Mouse (Mus musculus) embryonic facial prominence, embryonic 13.5 days (tissue): ENCODE measurements around the gene Kcnq4. TPM values are rescaled to one million over a fixed set of nuclear protein-coding genes. Genes with fewer than 3 reads are reported as not detected.

Experiments
- microRNA counts: library from miRNA; unstranded; fragments of <30 nt; microRNA quantifications from one replicate; lab custom pipeline; 2016
- microRNA-seq: library from miRNA; unstranded; fragments of <30 nt; microRNA quantifications from one replicate; pipeline ENCODE4, GENCODE M21; 2016
- polyA plus RNA-seq: library from polyadenylated mRNA; unstranded; fragments of >200 nt; fragmentation: Nextera tagmentation; extraction: Ambion mirVana; gene quantifications from 2 replicates; pipeline ENCODE4 v1.2.1, GENCODE M21; 2015

Gene Kcnq4
- polyA plus RNA-seq, 1 experiment from 2014 or later = 7.2 TPM

MicroRNAs encoded within 50 kb of the gene (microRNA counts, 519-probe panel; counts per million panel counts)
- 2,386 counts per million, percentile 58 among the panel's probes with 10 or more counts for microRNA mmu-miR-30e (lab: Ali Mortazavi, UCI)

Small RNA genes within 50 kb of the gene (microRNA-seq; reads per million reads assigned to microRNA genes)
- gene Mir30c-1 = 71.0 reads per million, percentile 49 among the genes with 10 or more reads in this experiment
- not detected for gene Mir30e
- not detected for gene Mir30f

Other genes starting within 250 kb of the Kcnq4 start
- not detected in 2 replicates for gene Slfnl1, start 216.4 kb downstream of the Kcnq4 start, polyA plus RNA-seq
- 86.6 and 90.7 TPM in 2 replicates for gene Ctps, start 178.3 kb downstream of the Kcnq4 start, polyA plus RNA-seq
- not detected in 2 replicates for gene Gm8439, start 159.9 kb downstream of the Kcnq4 start, polyA plus RNA-seq
- gene Cited4, start 82.0 kb downstream of the Kcnq4 start, polyA plus RNA-seq = 1.3 and 2.7 TPM in 2 replicates
- gene Nfyc, start 83.0 kb upstream of the Kcnq4 start, polyA plus RNA-seq = 99.4 and 106 TPM in 2 replicates
- gene Rims3, start 106.2 kb upstream of the Kcnq4 start, polyA plus RNA-seq = 0.87 and 1.2 TPM in 2 replicates
- 33.9 and 35.7 TPM in 2 replicates for gene Exo5, start 176.4 kb upstream of the Kcnq4 start, polyA plus RNA-seq
- 10.0 and 10.9 TPM in 2 replicates for gene Zfp69, start 203.1 kb upstream of the Kcnq4 start, polyA plus RNA-seq